Comparison of ENCODE assay signal across 8 mouse cellular contexts in genomic region chr3:146374596-146375175, GRCm38 (mm10).
"Had no signal": no experiment of that assay in that cellular context is flagged by ENCODE, and none has a peak within 500 bp of the region (broad histone marks: within the 10 kb centered on the region; RNA-seq: fewer than 3 reads in every experiment).

No protein-coding gene starts in this region.

- H3K9ac ChIP-seq: liver, embryonic 15.5 days; midbrain, embryonic 13.5 days had no signal

- H3K4me2 ChIP-seq: liver, embryonic 15.5 days; midbrain, embryonic 13.5 days had no signal

- H3K27ac ChIP-seq: midbrain, embryonic 13.5 days had no signal

- H3K9me3 ChIP-seq: liver, embryonic 15.5 days; midbrain, embryonic 13.5 days had no signal

- H3K36me3 ChIP-seq: liver, embryonic 15.5 days; midbrain, embryonic 13.5 days had no signal

- ATAC-seq: lung, postnatal 0 days; midbrain, embryonic 13.5 days had no signal

- DNase-seq: kidney, adult 8-10 months; kidney, postnatal 25 days; lung, adult 2 months; lung, postnatal 36 days; thymus, postnatal 4 days had no signal

- H3K4me3 ChIP-seq: liver, embryonic 15.5 days; midbrain, embryonic 13.5 days had no signal
